Mouse (Mus musculus): Measurements from ENCODE around the gene Smoc2. TPM values are rescaled to one million over a fixed set of nuclear protein-coding genes. Genes with fewer than 3 reads are reported as not detected.

The Smoc2 gene
- polyA plus RNA-seq, 1 experiment from 2014 or later, result 4.6 TPM

GRCm38 (mm10) chr17:14384980-14385379 is 105.7 kb downstream of the Smoc2 start:
- DNase-seq (no peak), ATAC-seq (ENCODE audit: low read depth) (no peak)
- H3K4me3 ChIP-seq (replicated peaks), result no peak overlapping the region
- no peak overlapping the region for H3K4me2 ChIP-seq
- H3K36me3 ChIP-seq, result no peaks in the 10 kb centered on the region
- 68% methylated on average over 6 of the region's 6 CpGs for WGBS (ENCODE audit: insufficient replicate concordance)
- no peaks in the 10 kb centered on the region for H3K4me1 ChIP-seq (replicated peaks)
- no peak overlapping the region for H3K9ac ChIP-seq
- H3K27ac ChIP-seq, result no peak overlapping the region
- H3K9me3 ChIP-seq (replicated peaks), result no peaks in the 10 kb centered on the region
- no peaks in the 10 kb centered on the region for H3K27me3 ChIP-seq

GRCm38 (mm10) chr17:14387261-14387660 is 108.0 kb downstream of the Smoc2 start:
- no peak overlapping the region for H3K9ac ChIP-seq
- H3K36me3 ChIP-seq, result no peaks in the 10 kb centered on the region
- H3K4me1 ChIP-seq (replicated peaks), result no peaks in the 10 kb centered on the region
- no peak overlapping the region for H3K4me3 ChIP-seq (replicated peaks)
- H3K9me3 ChIP-seq (replicated peaks), result no peaks in the 10 kb centered on the region
- no peak for DNase-seq
- H3K27ac ChIP-seq, result no peak overlapping the region
- 56% methylated on average over 6 of the region's 6 CpGs for WGBS (ENCODE audit: insufficient replicate concordance)
- ATAC-seq (ENCODE audit: low read depth), result no peak
- no peaks in the 10 kb centered on the region for H3K27me3 ChIP-seq
- H3K4me2 ChIP-seq, result no peak overlapping the region

GRCm38 (mm10) chr17:14392443-14392842 is 113.1 kb downstream of the Smoc2 start:
- WGBS (ENCODE audit: insufficient replicate concordance), result 47% methylated on average over 2 of the region's 2 CpGs
- H3K9me3 ChIP-seq (replicated peaks), result no peaks in the 10 kb centered on the region
- H3K4me3 ChIP-seq (replicated peaks), result no peak overlapping the region
- no peaks in the 10 kb centered on the region for H3K36me3 ChIP-seq
- no peak overlapping the region for H3K9ac ChIP-seq
- no peak overlapping the region for H3K27ac ChIP-seq
- H3K4me1 ChIP-seq (replicated peaks), result no peaks in the 10 kb centered on the region
- DNase-seq, result no peak
- no peaks in the 10 kb centered on the region; the same call in 1 of the 2 replicates for H3K27me3 ChIP-seq
- no peak for ATAC-seq (ENCODE audit: low read depth)
- no peak overlapping the region for H3K4me2 ChIP-seq

GRCm38 (mm10) chr17:14394861-14395260 is 115.6 kb downstream of the Smoc2 start:
- 51% methylated on average over 5 of the region's 5 CpGs for WGBS (ENCODE audit: insufficient replicate concordance)
- Histone ChIP-seq H3K9ac (no peak overlapping the region), H3K4me2 (no peak overlapping the region), H3K4me3 (replicated peaks) (no peak overlapping the region), H3K36me3 (no peaks in the 10 kb centered on the region), H3K27me3 (no peaks in the 10 kb centered on the region; the same call in 1 of the 2 replicates), H3K27ac (no peak overlapping the region), H3K9me3 (replicated peaks) (no peaks in the 10 kb centered on the region), H3K4me1 (replicated peaks) (no peaks in the 10 kb centered on the region)
- ATAC-seq (ENCODE audit: low read depth) (no peak), DNase-seq (no peak)

GRCm38 (mm10) chr17:14397456-14397855 is 118.2 kb downstream of the Smoc2 start:
- DNase-seq, result no peak
- Histone ChIP-seq H3K4me1 (replicated peaks) (no peaks in the 10 kb centered on the region), H3K4me3 (replicated peaks) (no peak overlapping the region), H3K9me3 (replicated peaks) (no peaks in the 10 kb centered on the region), H3K9ac (no peak overlapping the region), H3K36me3 (no peaks in the 10 kb centered on the region), H3K27ac (no peak overlapping the region), H3K27me3 (no peaks in the 10 kb centered on the region; the same call in 1 of the 2 replicates), H3K4me2 (no peak overlapping the region)
- ATAC-seq (ENCODE audit: low read depth), result no peak
- WGBS (ENCODE audit: insufficient replicate concordance), result 62% methylated on average over 5 of the region's 5 CpGs

GRCm38 (mm10) chr17:14398650-14399424 is 119.5 kb downstream of the Smoc2 start:
- H3K27me3 ChIP-seq, result no peaks in the 10 kb centered on the region; the same call in 1 of the 2 replicates
- no peak overlapping the region for H3K9ac ChIP-seq
- H3K36me3 ChIP-seq, result no peaks in the 10 kb centered on the region
- H3K4me1 ChIP-seq (replicated peaks), result no peaks in the 10 kb centered on the region
- DNase-seq (no peak), ATAC-seq (ENCODE audit: low read depth) (peak; percentile 71)
- no peak overlapping the region for H3K4me2 ChIP-seq
- no peak overlapping the region for H3K4me3 ChIP-seq (replicated peaks)
- H3K9me3 ChIP-seq (replicated peaks), result no peaks in the 10 kb centered on the region
- WGBS (ENCODE audit: insufficient replicate concordance), result 67% methylated on average over 8 of the region's 8 CpGs
- no peak overlapping the region for H3K27ac ChIP-seq

GRCm38 (mm10) chr17:14400960-14401359 is 121.7 kb downstream of the Smoc2 start:
- ATAC-seq (ENCODE audit: low read depth) (no peak), DNase-seq (no peak)
- Histone ChIP-seq H3K27me3 (no peaks in the 10 kb centered on the region), H3K9ac (no peak overlapping the region), H3K36me3 (no peaks in the 10 kb centered on the region), H3K4me1 (replicated peaks) (no peaks in the 10 kb centered on the region), H3K9me3 (replicated peaks) (no peaks in the 10 kb centered on the region), H3K4me3 (replicated peaks) (no peak overlapping the region), H3K27ac (no peak overlapping the region), H3K4me2 (no peak overlapping the region)
- 55% methylated on average over 5 of the region's 5 CpGs for WGBS (ENCODE audit: insufficient replicate concordance)

- H3K4me3 ChIP-seq (replicated peaks), result no peak overlapping the region
- WGBS (ENCODE audit: insufficient replicate concordance), result 50% methylated on average over 5 of the region's 5 CpGs
- H3K36me3 ChIP-seq, result no peaks in the 10 kb centered on the region
- H3K4me2 ChIP-seq, result no peak overlapping the region
- no peaks in the 10 kb centered on the region for H3K4me1 ChIP-seq (replicated peaks)
- no peak overlapping the region for H3K9ac ChIP-seq
- no peak overlapping the region for H3K27ac ChIP-seq
- ATAC-seq (ENCODE audit: low read depth), result no peak
- H3K27me3 ChIP-seq, result no peaks in the 10 kb centered on the region
- DNase-seq, result no peak
- H3K9me3 ChIP-seq (replicated peaks), result no peaks in the 10 kb centered on the region
Measured at GRCm38 (mm10) chr17:14407874-14408273, 128.6 kb downstream of the Smoc2 start.

GRCm38 (mm10) chr17:14412460-14412859 is 133.2 kb downstream of the Smoc2 start:
- ATAC-seq (ENCODE audit: low read depth) (no peak), DNase-seq (no peak)
- no peak overlapping the region for H3K27ac ChIP-seq
- H3K4me2 ChIP-seq, result no peak overlapping the region
- H3K27me3 ChIP-seq, result no peaks in the 10 kb centered on the region
- WGBS (ENCODE audit: insufficient replicate concordance), result 52% methylated on average over 2 of the region's 2 CpGs
- no peaks in the 10 kb centered on the region for H3K4me1 ChIP-seq (replicated peaks)
- no peaks in the 10 kb centered on the region for H3K36me3 ChIP-seq
- no peak overlapping the region for H3K9ac ChIP-seq
- H3K4me3 ChIP-seq (replicated peaks), result no peak overlapping the region
- H3K9me3 ChIP-seq (replicated peaks), result no peaks in the 10 kb centered on the region

- Histone ChIP-seq H3K36me3 (no peaks in the 10 kb centered on the region), H3K4me1 (replicated peaks) (no peaks in the 10 kb centered on the region), H3K27me3 (no peaks in the 10 kb centered on the region), H3K27ac (no peak overlapping the region), H3K4me3 (replicated peaks) (no peak overlapping the region), H3K9me3 (replicated peaks) (no peaks in the 10 kb centered on the region), H3K4me2 (no peak overlapping the region), H3K9ac (no peak overlapping the region)
- no peak for ATAC-seq (ENCODE audit: low read depth)
- no peak for DNase-seq
- WGBS (ENCODE audit: insufficient replicate concordance), result 68% methylated on average over 5 of the region's 5 CpGs
Measured at GRCm38 (mm10) chr17:14414511-14414910, 135.2 kb downstream of the Smoc2 start.

GRCm38 (mm10) chr17:14420460-14421046 is 141.2 kb downstream of the Smoc2 start:
- Histone ChIP-seq H3K4me3 (replicated peaks) (no peak overlapping the region), H3K9ac (no peak overlapping the region), H3K27ac (no peak overlapping the region), H3K4me2 (no peak overlapping the region), H3K27me3 (no peaks in the 10 kb centered on the region), H3K9me3 (replicated peaks) (no peaks in the 10 kb centered on the region), H3K36me3 (no peaks in the 10 kb centered on the region), H3K4me1 (replicated peaks) (no peaks in the 10 kb centered on the region)
- 38% methylated on average over 8 of the region's 8 CpGs for WGBS (ENCODE audit: insufficient replicate concordance)
- ATAC-seq (ENCODE audit: low read depth) (no peak), DNase-seq (no peak)

- 52% methylated on average over 6 of the region's 6 CpGs for WGBS (ENCODE audit: insufficient replicate concordance)
- H3K27me3 ChIP-seq, result no peaks in the 10 kb centered on the region
- H3K9me3 ChIP-seq (replicated peaks), result no peaks in the 10 kb centered on the region
- DNase-seq (no peak), ATAC-seq (ENCODE audit: low read depth) (no peak)
- H3K36me3 ChIP-seq, result no peaks in the 10 kb centered on the region
- H3K27ac ChIP-seq, result no peak overlapping the region
- H3K4me3 ChIP-seq (replicated peaks), result no peak overlapping the region
- no peaks in the 10 kb centered on the region for H3K4me1 ChIP-seq (replicated peaks)
- H3K9ac ChIP-seq, result no peak overlapping the region
- H3K4me2 ChIP-seq, result no peak overlapping the region
Measured at GRCm38 (mm10) chr17:14426481-14426880, 147.2 kb downstream of the Smoc2 start.
